Mouse (Mus musculus) forebrain, embryonic 16.5 days (tissue): Measurements from ENCODE around the gene Stk39. TPM values are rescaled to one million over a fixed set of nuclear protein-coding genes. Genes with fewer than 3 reads are reported as not detected.
A peak's percentile ranks its signal among the peaks of the same experiment; 100 is the strongest.

Experiments
- ATAC-seq: fragments of 200-750 bp; cut with Nextera tagmentation; 2 replicates; pipeline ENCODE4 v1.8.0; 2017; ENCODE audit warnings: mild to moderate bottlenecking, moderate library complexity
- H3K27ac ChIP-seq: fragments of 300-500 bp; sonication (generic); 2 replicates; pipeline ENCODE4 v1.5.1; 2014; ENCODE audit warnings: low read length, control low read depth
- H3K27me3 ChIP-seq: fragments of 300-500 bp; sonication (generic); replicated peaks from 2 replicates; pipeline ENCODE4 v1.6.1; 2014; ENCODE audit warnings: low read length; ENCODE audit not compliant: control insufficient read depth, insufficient read depth
- H3K36me3 ChIP-seq: fragments of 300-500 bp; sonication (generic); 2 replicates; pipeline ENCODE4 v1.6.1; 2014; ENCODE audit not compliant: control insufficient read depth, insufficient read depth
- H3K4me1 ChIP-seq: fragments of 300-500 bp; sonication (generic); replicated peaks from 2 replicates; pipeline ENCODE4 v1.6.1; 2014; ENCODE audit warnings: low read length; ENCODE audit not compliant: control insufficient read depth, insufficient read depth
- H3K4me2 ChIP-seq: fragments of 300-500 bp; sonication (generic); 2 replicates; pipeline ENCODE4 v1.6.1; 2014; ENCODE audit warnings: mild to moderate bottlenecking, low read length, control low read depth
- H3K4me3 ChIP-seq: fragments of 300-500 bp; sonication (generic); replicated peaks from 2 replicates; pipeline ENCODE4 v1.5.1; 2014; ENCODE audit warnings: mild to moderate bottlenecking, low read length, control low read depth
- H3K9ac ChIP-seq: fragments of 300-500 bp; sonication (generic); replicated peaks from 2 replicates; pipeline ENCODE4 v1.6.1; 2014; ENCODE audit warnings: low read depth, low read length, control low read depth
- H3K9me3 ChIP-seq: fragments of 300-500 bp; sonication (generic); 2 replicates; pipeline ENCODE4 v1.6.1; 2016; ENCODE audit warnings: low read length; ENCODE audit not compliant: control insufficient read depth
- WGBS: fragments of 180-500 bp; shearing (Covaris S2); extraction: QIAGEN DNeasy Blood & Tissue Kit; methylation state at CpG from one replicate; pipeline ENCODE4 v1.1.7; 2014; 5-methylcytosine and 5-hydroxymethylcytosine counted together
- polyA plus RNA-seq: library from polyadenylated mRNA; unstranded; fragments of >200 nt; fragmentation: Nextera tagmentation; extraction: Ambion mirVana; gene quantifications from 2 replicates; pipeline ENCODE4 v1.2.1, GENCODE M21; 2015

The Stk39 gene
- polyA plus RNA-seq, 1 experiment from 2014 or later = 18.3 TPM

- 12% methylated on average over 16 of the region's 16 CpGs for WGBS
- peak overlapping the region; percentile 42 for H3K4me2 ChIP-seq
- peak; percentile 17; the same call in 1 of the 2 replicates for ATAC-seq
- H3K4me1 ChIP-seq = peaks cover 30% of the 10 kb centered on the region
- H3K9me3 ChIP-seq = no peaks in the 10 kb centered on the region
- no peaks in the 10 kb centered on the region for H3K27me3 ChIP-seq
- H3K36me3 ChIP-seq = no peaks in the 10 kb centered on the region
- H3K4me3 ChIP-seq = peak overlapping the region; percentile 14
- no peak overlapping the region for H3K9ac ChIP-seq
- no peak overlapping the region for H3K27ac ChIP-seq
These were observed 66.8 kb downstream of the Stk39 start for GRCm38 (mm10) chr2:68405163-68405715.

GRCm38 (mm10) chr2:68404274-68405162 is 67.5 kb downstream of the Stk39 start:
- peak; percentile 57 for ATAC-seq
- Histone ChIP-seq H3K4me3 (peak overlapping the region; percentile 14), H3K36me3 (no peaks in the 10 kb centered on the region), H3K9ac (no peak overlapping the region), H3K4me1 (peaks cover 30% of the 10 kb centered on the region), H3K4me2 (peak overlapping the region; percentile 42), H3K27me3 (no peaks in the 10 kb centered on the region), H3K9me3 (no peaks in the 10 kb centered on the region), H3K27ac (no peak overlapping the region)
- 5% methylated on average over 18 of the region's 18 CpGs for WGBS

- Histone ChIP-seq H3K9ac (no peak overlapping the region), H3K9me3 (no peaks in the 10 kb centered on the region), H3K27ac (no peak overlapping the region), H3K4me2 (no peak overlapping the region), H3K36me3 (no peaks in the 10 kb centered on the region), H3K4me3 (no peak overlapping the region), H3K27me3 (no peaks in the 10 kb centered on the region), H3K4me1 (no peaks in the 10 kb centered on the region)
- no peak for ATAC-seq
- 81% methylated on average over 13 of the region's 13 CpGs for WGBS
These were observed 78.2 kb downstream of the Stk39 start for GRCm38 (mm10) chr2:68393611-68394549.

GRCm38 (mm10) chr2:68387824-68388582 is 84.1 kb downstream of the Stk39 start:
- Histone ChIP-seq H3K9me3 (no peaks in the 10 kb centered on the region), H3K4me2 (no peak overlapping the region), H3K36me3 (no peaks in the 10 kb centered on the region), H3K27ac (no peak overlapping the region), H3K9ac (no peak overlapping the region), H3K4me1 (no peaks in the 10 kb centered on the region), H3K4me3 (no peak overlapping the region), H3K27me3 (no peaks in the 10 kb centered on the region)
- WGBS = 87% methylated on average over 14 of the region's 14 CpGs
- no peak for ATAC-seq

GRCm38 (mm10) chr2:68386313-68386863 is 85.7 kb downstream of the Stk39 start:
- Histone ChIP-seq H3K27ac (no peak overlapping the region), H3K4me3 (no peak overlapping the region), H3K9ac (no peak overlapping the region), H3K4me1 (peaks cover 5% of the 10 kb centered on the region), H3K27me3 (no peaks in the 10 kb centered on the region), H3K36me3 (no peaks in the 10 kb centered on the region), H3K9me3 (no peaks in the 10 kb centered on the region), H3K4me2 (no peak overlapping the region)
- ATAC-seq = no peak
- WGBS = 54% methylated on average over 10 of the region's 10 CpGs

- peaks cover 5% of the 10 kb centered on the region for H3K4me1 ChIP-seq
- no peaks in the 10 kb centered on the region for H3K9me3 ChIP-seq
- ATAC-seq = no peak
- no peak overlapping the region for H3K4me2 ChIP-seq
- no peak overlapping the region for H3K27ac ChIP-seq
- WGBS = 72% methylated on average over 9 of the region's 9 CpGs
- no peaks in the 10 kb centered on the region for H3K36me3 ChIP-seq
- H3K27me3 ChIP-seq = no peaks in the 10 kb centered on the region
- H3K4me3 ChIP-seq = no peak overlapping the region
- H3K9ac ChIP-seq = no peak overlapping the region
These were observed 86.3 kb downstream of the Stk39 start for GRCm38 (mm10) chr2:68385654-68386312.

- no peaks in the 10 kb centered on the region for H3K9me3 ChIP-seq
- H3K27ac ChIP-seq = no peak overlapping the region
- 87% methylated on average over 4 of the region's 4 CpGs for WGBS
- H3K4me1 ChIP-seq = peaks cover 9% of the 10 kb centered on the region
- no peaks in the 10 kb centered on the region for H3K27me3 ChIP-seq
- no peak overlapping the region for H3K4me3 ChIP-seq
- no peak for ATAC-seq
- no peak overlapping the region for H3K9ac ChIP-seq
- no peak overlapping the region for H3K4me2 ChIP-seq
- H3K36me3 ChIP-seq = no peaks in the 10 kb centered on the region
These were observed 88.1 kb downstream of the Stk39 start for GRCm38 (mm10) chr2:68383964-68384363.

- Histone ChIP-seq H3K4me3 (no peak overlapping the region), H3K27me3 (no peaks in the 10 kb centered on the region), H3K4me2 (no peak overlapping the region), H3K9ac (no peak overlapping the region), H3K9me3 (no peaks in the 10 kb centered on the region), H3K4me1 (peaks cover 9% of the 10 kb centered on the region), H3K36me3 (no peaks in the 10 kb centered on the region), H3K27ac (no peak overlapping the region)
- 81% methylated on average over 11 of the region's 11 CpGs for WGBS
- no peak for ATAC-seq
These were observed 89.5 kb downstream of the Stk39 start for GRCm38 (mm10) chr2:68382394-68383059.
